Mouse (Mus musculus) thymus, postnatal 36 days (tissue): ENCODE measurements around the gene Hist1h2ba.

ENCODE experiments used
- DNase-seq, 2 experiments: peaks; one replicate each; pipeline ENCODE4 v3.0.0; 2022; ENCODE audit warnings: mixed read lengths in 2 of 2

Hist1h2ba gene

GRCm38 (mm10) chr13:23933421-23934210 lies at the start of gene Hist1h2ba:
Hist1h2ba (minus strand) TSS chr13:23934156.
- DNase-seq, result no peak

GRCm38 (mm10) chr13:23972271-23972670 lies 38.3 kb upstream of the Hist1h2ba start:
- DNase-seq, result no peak

- DNase-seq, result no peak
Observed at GRCm38 (mm10) chr13:23971870-23972269, 37.9 kb upstream of the Hist1h2ba start.

- no peak for DNase-seq
Observed at GRCm38 (mm10) chr13:23964909-23965308, 31.0 kb upstream of the Hist1h2ba start.

GRCm38 (mm10) chr13:23959776-23960175 lies 25.8 kb upstream of the Hist1h2ba start:
- no peak for DNase-seq

- peak; percentile 17 to 18 for DNase-seq
Observed at GRCm38 (mm10) chr13:23950928-23951327, 17.0 kb upstream of the Hist1h2ba start.

GRCm38 (mm10) chr13:23949484-23950246 lies 15.7 kb upstream of the Hist1h2ba start:
- DNase-seq, result no peak

- DNase-seq, result no peak
Observed at GRCm38 (mm10) chr13:23946254-23946653, 12.3 kb upstream of the Hist1h2ba start.

GRCm38 (mm10) chr13:23942861-23943260 lies 8.9 kb upstream of the Hist1h2ba start:
- DNase-seq, result no peak

GRCm38 (mm10) chr13:23940291-23940690 lies 6.3 kb upstream of the Hist1h2ba start:
- no peak for DNase-seq

GRCm38 (mm10) chr13:23938699-23939098 lies 4.7 kb upstream of the Hist1h2ba start:
- DNase-seq, result no peak

- DNase-seq, result no peak
Observed at GRCm38 (mm10) chr13:23934211-23934520, 210 bp upstream of the Hist1h2ba start, which contains the start of gene Hist1h2aa. Hist1h2aa (plus strand) TSS chr13:23934462.

- no peak for DNase-seq
Observed at GRCm38 (mm10) chr13:23930904-23931303, 3.1 kb downstream of the Hist1h2ba start.

- DNase-seq, result no peak
Observed at GRCm38 (mm10) chr13:23930461-23930860, 3.5 kb downstream of the Hist1h2ba start.

GRCm38 (mm10) chr13:23928637-23929036 lies 5.3 kb downstream of the Hist1h2ba start:
- DNase-seq, result no peak

- no peak for DNase-seq
Observed at GRCm38 (mm10) chr13:23925792-23926191, 8.2 kb downstream of the Hist1h2ba start.

- DNase-seq, result no peak
Observed at GRCm38 (mm10) chr13:23917674-23918073, 16.3 kb downstream of the Hist1h2ba start.

GRCm38 (mm10) chr13:23916132-23916531 lies 17.8 kb downstream of the Hist1h2ba start:
- DNase-seq, result no peak

GRCm38 (mm10) chr13:23914376-23915167 lies 19.4 kb downstream of the Hist1h2ba start, which contains the start of gene Slc17a4:
Slc17a4 (minus strand) TSS chr13:23915009.
- no peak for DNase-seq

GRCm38 (mm10) chr13:23913791-23914306 lies 20.1 kb downstream of the Hist1h2ba start:
- DNase-seq, result no peak

GRCm38 (mm10) chr13:23911335-23911734 lies 22.6 kb downstream of the Hist1h2ba start:
- no peak for DNase-seq

- DNase-seq, result peak in 1 of 2 experiments; percentile 10
Observed at GRCm38 (mm10) chr13:23910121-23910520, 23.8 kb downstream of the Hist1h2ba start.

GRCm38 (mm10) chr13:23906906-23907305 lies 27.1 kb downstream of the Hist1h2ba start:
- DNase-seq, result no peak
